ENCODE assay signal across 11 mouse cellular contexts in genomic region chr8:120449139-120449538, GRCm38 (mm10).
DNase-seq lines count a peak whose midpoint lies in the region; ATAC-seq and TF ChIP-seq lines count a peak whose summit lies in the region.
"Had no signal": no experiment of that assay in that cellular context is flagged by ENCODE, and none has a peak within 500 bp of the region (broad histone marks: within the 10 kb centered on the region; RNA-seq: fewer than 3 reads in every experiment).

No protein-coding gene starts in this region.

- no peak for DNase-seq in left cerebral cortex, adult 2 months (ENCODE audit: extremely low spot score in 1 of 2, low spot score in 2 of 2)
- DNase-seq in left cerebral cortex, adult 11 months (ENCODE audit: low spot score): no peak
- DNase-seq in embryonic facial prominence, embryonic 10.5 days (ENCODE audit: low spot score): no peak
- DNase-seq in testis, postnatal 14 days (ENCODE audit: low spot score): no peak
- no peak for DNase-seq in liver
- DNase-seq: heart, postnatal 36 days; spleen, adult 18-20 months had no signal

- no peaks in the 10 kb centered on the region for H3K9me3 ChIP-seq in embryonic facial prominence, embryonic 10.5 days
- no peaks in the 10 kb centered on the region for H3K9me3 ChIP-seq in hindbrain, embryonic 15.5 days
- no peaks in the 10 kb centered on the region for H3K9me3 ChIP-seq in neural tube, embryonic 15.5 days (replicated peaks)

- peaks cover 59% of the 10 kb centered on the region for H3K4me1 ChIP-seq in embryonic facial prominence, embryonic 10.5 days
- peaks cover 39% of the 10 kb centered on the region for H3K4me1 ChIP-seq in hindbrain, embryonic 15.5 days (replicated peaks)
- peaks cover 44% of the 10 kb centered on the region for H3K4me1 ChIP-seq in neural tube, embryonic 15.5 days

- peak overlapping the region; percentile 69 for H3K27ac ChIP-seq in left cerebral cortex, adult 2 months
- peak overlapping the region; percentile 73; the same call in 1 of the 2 replicates for H3K27ac ChIP-seq in embryonic facial prominence, embryonic 10.5 days (replicated peaks)
- peak overlapping the region; percentile 61 for H3K27ac ChIP-seq in hindbrain, embryonic 15.5 days (replicated peaks)
- peak overlapping the region; percentile 63 for H3K27ac ChIP-seq in neural tube, embryonic 15.5 days (replicated peaks)

- peaks cover 69% of the 10 kb centered on the region for H3K27me3 ChIP-seq in embryonic facial prominence, embryonic 10.5 days (replicated peaks; ENCODE audit: low read depth, poor library complexity, severe bottlenecking)
- no peaks in the 10 kb centered on the region for H3K27me3 ChIP-seq in hindbrain, embryonic 15.5 days
- no peaks in the 10 kb centered on the region for H3K27me3 ChIP-seq in neural tube, embryonic 15.5 days (replicated peaks)

- peak; percentile 19; the same call in 1 of the 2 replicates for ATAC-seq in hindbrain, embryonic 15.5 days (ENCODE audit: low FRiP score, low read depth)
- ATAC-seq in neural tube, embryonic 15.5 days (ENCODE audit: low FRiP score): 0 out of 2 replicates have a peak, but pooled peaks have one; percentile 10
- no peak for ATAC-seq in erythroid progenitor cell, adult 5-6 weeks (replicated peaks; ENCODE audit: low FRiP score, poor library complexity, severe bottlenecking)

- TF ChIP-seq CTCF in left cerebral cortex, adult 2 months (IDR thresholded peaks at IDR 0.05): no peak

- H3K4me3 ChIP-seq in left cerebral cortex, adult 2 months: no peak overlapping the region
- peak overlapping the region; percentile 36; the same call in 1 of the 2 replicates for H3K4me3 ChIP-seq in embryonic facial prominence, embryonic 10.5 days
- H3K4me3 ChIP-seq in hindbrain, embryonic 15.5 days: no peak overlapping the region
- no peak overlapping the region for H3K4me3 ChIP-seq in neural tube, embryonic 15.5 days (replicated peaks)
- H3K4me3 ChIP-seq: megakaryocyte, embryonic 14.5 days had no signal

- intact Hi-C loops in left cerebral cortex, adult 2 months (cut with DNase I): no loop called here

- 73% methylated on average over 4 of the region's 4 CpGs for WGBS in embryonic facial prominence, embryonic 10.5 days
- 82% methylated on average over 4 of the region's 4 CpGs for WGBS in hindbrain, embryonic 15.5 days
- 71% methylated on average over 4 of the region's 4 CpGs for WGBS in neural tube, embryonic 15.5 days

- no peak overlapping the region for H3K9ac ChIP-seq in hindbrain, embryonic 15.5 days
- 0 out of 2 replicates have a peak overlapping the region, but pooled peaks have one; percentile 21 for H3K9ac ChIP-seq in neural tube, embryonic 15.5 days (replicated peaks)

- H3K36me3 ChIP-seq in embryonic facial prominence, embryonic 10.5 days (replicated peaks): no peaks in the 10 kb centered on the region
- H3K36me3 ChIP-seq in hindbrain, embryonic 15.5 days: no peaks in the 10 kb centered on the region
- H3K36me3 ChIP-seq in neural tube, embryonic 15.5 days: no peaks in the 10 kb centered on the region

- H3K4me2 ChIP-seq in hindbrain, embryonic 15.5 days: no peak overlapping the region
- H3K4me2 ChIP-seq in neural tube, embryonic 15.5 days: no peak overlapping the region
